Mouse (Mus musculus): ENCODE results near the gene Naa80. TPM values are rescaled to one million over a fixed set of nuclear protein-coding genes. Genes with fewer than 3 reads are reported as not detected.
A peak's percentile ranks its signal among the peaks of the same experiment; 100 is the strongest.

Naa80 gene
- polyA plus RNA-seq, 1 experiment = 43.0 TPM

DNA sequence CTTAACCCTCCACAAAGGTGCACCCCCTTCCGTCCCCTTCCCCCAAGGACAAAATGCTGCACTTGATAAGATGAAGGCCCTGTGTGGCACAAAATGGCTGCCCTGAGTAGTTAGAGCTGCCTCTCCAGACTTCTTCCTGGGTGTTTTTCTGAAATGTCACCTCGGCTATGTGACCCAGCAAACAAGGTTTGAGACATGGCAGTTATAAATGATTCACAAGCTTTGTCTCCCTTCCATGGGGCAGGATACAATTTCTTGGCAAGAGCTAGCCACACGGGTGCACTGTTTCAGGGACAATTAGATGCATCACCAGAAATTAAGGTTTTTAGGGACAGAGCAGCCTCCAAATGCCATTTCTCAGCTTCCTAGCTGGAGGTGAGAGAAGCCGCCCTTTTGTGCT is 38.3 kb upstream of the Naa80 start:
- H3K27ac ChIP-seq (ENCODE audit: insufficient read depth, low read depth, low read length) = no peak overlapping the region
- DNase-seq = peak; percentile 56
- 0 out of 2 replicates have a peak, but pooled peaks cover 2% of the 10 kb centered on the region for H3K36me3 ChIP-seq (ENCODE audit: control insufficient read depth, insufficient read depth, low read length)
- 43% methylated on average over 4 of the region's 4 CpGs for WGBS
- peaks cover 17% of the 10 kb centered on the region; the same call in 1 of the 2 replicates for H3K4me1 ChIP-seq (ENCODE audit: control insufficient read depth, insufficient read depth, low read length)
- no peaks in the 10 kb centered on the region for H3K27me3 ChIP-seq (replicated peaks; ENCODE audit: control insufficient read depth, insufficient read depth, low read length)
- TF ChIP-seq POLR2A (IDR thresholded peaks at IDR 0.05; ENCODE audit: low read depth, low read length) (no peak), CTCF (conservative IDR thresholded peaks at IDR 0.05; ENCODE audit: insufficient read depth, insufficient read length, low read depth, low read length) (no peak)
- no peak overlapping the region for H3K4me3 ChIP-seq (ENCODE audit: insufficient read depth, low read depth, low read length)

DNA sequence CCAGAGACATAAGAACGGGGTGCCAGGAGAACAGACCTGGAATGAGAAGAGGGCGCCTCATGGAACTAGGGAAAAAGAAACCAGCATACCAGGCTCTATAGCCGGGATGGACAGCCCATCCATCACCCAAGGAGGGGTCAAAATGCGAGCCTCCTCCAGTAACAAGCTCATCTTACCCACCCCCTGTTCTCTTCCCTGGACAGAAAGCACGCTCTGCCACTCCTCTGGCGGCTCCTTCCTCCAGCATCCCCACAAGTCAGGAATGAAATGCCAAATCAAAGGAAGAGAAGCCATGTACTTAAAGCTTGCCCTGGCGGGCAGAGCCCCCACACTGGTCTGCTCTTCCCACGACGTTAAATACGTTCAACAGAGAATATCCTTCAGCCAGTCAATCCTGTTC is 37.7 kb upstream of the Naa80 start:
- 0 out of 2 replicates have a peak, but pooled peaks cover 2% of the 10 kb centered on the region for H3K36me3 ChIP-seq (ENCODE audit: control insufficient read depth, insufficient read depth, low read length)
- 20% methylated on average over 10 of the region's 10 CpGs for WGBS
- H3K27me3 ChIP-seq (replicated peaks; ENCODE audit: control insufficient read depth, insufficient read depth, low read length) = no peaks in the 10 kb centered on the region
- peak overlapping the region; percentile 71; the same call in 1 of the 2 replicates for H3K4me3 ChIP-seq (ENCODE audit: insufficient read depth, low read depth, low read length)
- TF ChIP-seq CTCF (conservative IDR thresholded peaks at IDR 0.05; ENCODE audit: insufficient read depth, insufficient read length, low read depth, low read length) = no peak
- no peak for TF ChIP-seq POLR2A (IDR thresholded peaks at IDR 0.05; ENCODE audit: low read depth, low read length)
- DNase-seq = no peak
- peaks cover 12% of the 10 kb centered on the region; the same call in 1 of the 2 replicates for H3K4me1 ChIP-seq (ENCODE audit: control insufficient read depth, insufficient read depth, low read length)
- H3K27ac ChIP-seq (ENCODE audit: insufficient read depth, low read depth, low read length) = no peak overlapping the region

DNA sequence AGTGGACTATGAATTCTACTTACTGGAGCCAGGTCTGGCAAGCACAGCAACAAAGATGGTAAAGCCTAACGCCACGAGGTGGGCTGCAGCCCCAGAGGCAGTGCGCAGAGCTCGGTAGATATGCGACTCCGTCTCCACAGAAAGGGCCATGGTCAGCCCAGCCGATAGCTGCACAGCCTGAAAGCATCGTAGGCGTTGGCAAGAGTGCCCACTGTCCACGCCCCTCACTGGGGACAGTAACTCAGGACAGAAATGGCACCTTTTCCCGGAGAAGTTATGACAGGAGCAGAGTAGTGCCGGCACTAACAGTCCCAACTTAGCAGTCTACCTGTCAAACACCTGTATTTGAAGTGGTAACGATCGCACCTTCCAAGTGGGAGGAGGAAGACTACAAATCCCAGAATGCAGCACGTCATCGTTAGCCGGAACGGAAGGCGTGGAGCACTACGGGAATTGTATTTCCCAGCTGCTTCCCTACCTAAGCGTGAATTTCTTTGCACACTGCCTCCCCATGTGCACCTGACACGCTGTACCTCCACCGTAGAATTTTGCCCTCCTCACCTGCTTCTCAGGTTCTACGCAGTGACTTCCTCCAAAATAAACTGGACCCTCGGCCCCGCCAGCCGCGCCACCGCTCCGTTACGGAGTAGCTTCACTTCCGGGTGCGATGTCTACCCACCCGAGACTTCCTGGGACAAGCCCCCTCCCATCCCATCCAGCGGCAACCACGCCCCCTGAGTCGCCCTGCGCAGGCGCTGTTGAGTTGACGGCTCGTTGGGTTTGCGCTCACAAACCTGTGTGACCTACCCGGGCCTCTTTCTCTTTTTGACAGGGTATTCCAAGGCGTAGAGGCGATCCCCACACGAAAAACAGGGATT is 37.0 kb upstream of the Naa80 start, which contains the start of the genes Cyb561d2 and Nprl2:
Gene Cyb561d2 (minus strand): TSS at position 720 of the 878 bp plus-strand sequence.
Gene Nprl2 (plus strand): TSS at position 753 of the 878 bp plus-strand sequence.
- TF ChIP-seq CTCF (conservative IDR thresholded peaks at IDR 0.05; ENCODE audit: insufficient read depth, insufficient read length, low read depth, low read length) (no peak), POLR2A (IDR thresholded peaks at IDR 0.05; ENCODE audit: low read depth, low read length) (no peak)
- Histone ChIP-seq H3K36me3 (ENCODE audit: control insufficient read depth, insufficient read depth, low read length) (0 out of 2 replicates have a peak, but pooled peaks cover 2% of the 10 kb centered on the region), H3K4me1 (ENCODE audit: control insufficient read depth, insufficient read depth, low read length) (peaks cover 5% of the 10 kb centered on the region; the same call in 1 of the 2 replicates), H3K4me3 (ENCODE audit: insufficient read depth, low read depth, low read length) (peak within 1 kb of the TSS; percentile 71), H3K27ac (ENCODE audit: insufficient read depth, low read depth, low read length) (peak within 1 kb of the TSS; percentile 85), H3K27me3 (replicated peaks; ENCODE audit: control insufficient read depth, insufficient read depth, low read length) (no peaks in the 10 kb centered on the region)
- peak; percentile 97 for DNase-seq
- under 1% methylated on average over 46 of the region's 46 CpGs for WGBS

DNA sequence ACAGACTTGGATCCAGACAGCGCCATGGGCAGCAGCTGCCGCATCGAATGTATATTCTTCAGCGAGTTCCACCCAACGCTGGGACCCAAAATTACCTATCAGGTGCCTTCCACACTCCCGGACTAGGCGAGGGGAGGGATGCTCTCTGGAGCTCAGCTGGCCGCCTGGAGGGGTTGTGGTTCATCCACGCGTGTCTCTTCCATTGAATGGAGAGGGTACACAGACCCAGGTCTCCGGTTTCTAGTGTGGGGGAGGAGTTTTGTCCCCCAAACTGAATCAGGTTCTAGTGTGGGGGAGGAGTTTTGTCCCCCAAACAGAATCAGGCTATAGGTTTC is 36.4 kb upstream of the Naa80 start:
- peak overlapping the region; percentile 71 for H3K4me3 ChIP-seq (ENCODE audit: insufficient read depth, low read depth, low read length)
- TF ChIP-seq POLR2A (IDR thresholded peaks at IDR 0.05; ENCODE audit: low read depth, low read length) = no peak
- TF ChIP-seq CTCF (conservative IDR thresholded peaks at IDR 0.05; ENCODE audit: insufficient read depth, insufficient read length, low read depth, low read length) = no peak
- 0% methylated on average over 11 of the region's 11 CpGs for WGBS
- peak overlapping the region; percentile 61 for H3K27ac ChIP-seq (ENCODE audit: insufficient read depth, low read depth, low read length)
- H3K27me3 ChIP-seq (replicated peaks; ENCODE audit: control insufficient read depth, insufficient read depth, low read length) = no peaks in the 10 kb centered on the region
- H3K36me3 ChIP-seq (ENCODE audit: control insufficient read depth, insufficient read depth, low read length) = 0 out of 2 replicates have a peak, but pooled peaks cover 2% of the 10 kb centered on the region
- no peak for DNase-seq
- peaks cover 7% of the 10 kb centered on the region; the same call in 1 of the 2 replicates for H3K4me1 ChIP-seq (ENCODE audit: control insufficient read depth, insufficient read depth, low read length)

DNA sequence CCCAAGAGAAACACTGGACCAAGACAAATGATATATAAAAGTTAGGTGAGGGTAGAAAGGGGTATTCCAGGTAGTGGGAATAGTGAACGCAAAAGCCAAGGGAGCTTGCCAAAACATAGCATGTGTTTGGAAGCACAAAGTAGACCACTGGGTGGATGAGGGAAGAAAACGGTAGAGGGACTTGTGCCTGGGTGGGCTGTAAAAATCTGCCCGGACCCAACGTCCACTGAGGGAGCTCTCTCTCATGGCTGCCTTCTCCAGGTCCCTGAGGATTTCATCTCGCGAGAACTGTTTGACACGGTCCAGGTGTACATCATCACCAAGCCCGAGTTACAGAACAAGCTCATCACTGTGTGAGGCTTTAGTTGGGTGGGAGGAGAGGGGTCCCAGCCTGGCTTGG is 36.0 kb upstream of the Naa80 start:
- no peak for TF ChIP-seq CTCF (conservative IDR thresholded peaks at IDR 0.05; ENCODE audit: insufficient read depth, insufficient read length, low read depth, low read length)
- Histone ChIP-seq H3K36me3 (ENCODE audit: control insufficient read depth, insufficient read depth, low read length) (0 out of 2 replicates have a peak, but pooled peaks cover 2% of the 10 kb centered on the region), H3K27me3 (replicated peaks; ENCODE audit: control insufficient read depth, insufficient read depth, low read length) (no peaks in the 10 kb centered on the region), H3K4me3 (ENCODE audit: insufficient read depth, low read depth, low read length) (peak overlapping the region; percentile 71), H3K27ac (ENCODE audit: insufficient read depth, low read depth, low read length) (no peak overlapping the region), H3K4me1 (ENCODE audit: control insufficient read depth, insufficient read depth, low read length) (peaks cover 10% of the 10 kb centered on the region; the same call in 1 of the 2 replicates)
- 23% methylated on average over 8 of the region's 8 CpGs for WGBS
- DNase-seq = no peak

DNA sequence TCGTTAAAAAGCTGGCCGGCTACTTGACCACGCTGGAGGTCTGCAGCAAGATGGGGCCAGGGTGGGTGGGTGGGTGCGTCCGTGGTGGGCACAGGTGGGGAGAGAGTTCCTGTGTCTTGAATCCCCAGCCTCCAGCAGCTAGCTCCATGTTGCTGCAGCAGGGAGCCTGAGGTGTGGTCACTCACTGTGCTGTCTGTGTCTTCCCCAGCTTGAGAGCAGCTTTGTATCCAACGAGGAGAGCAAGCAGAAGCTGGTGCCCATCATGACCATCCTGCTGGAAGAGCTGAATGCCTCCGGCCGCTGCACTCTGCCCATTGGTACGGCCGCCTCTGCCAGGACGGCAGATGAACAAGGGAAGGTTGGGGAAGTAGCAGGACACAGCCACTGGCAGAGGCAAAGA is 35.4 kb upstream of the Naa80 start:
- Histone ChIP-seq H3K4me3 (ENCODE audit: insufficient read depth, low read depth, low read length) (no peak overlapping the region), H3K27me3 (replicated peaks; ENCODE audit: control insufficient read depth, insufficient read depth, low read length) (no peaks in the 10 kb centered on the region), H3K27ac (ENCODE audit: insufficient read depth, low read depth, low read length) (no peak overlapping the region), H3K36me3 (ENCODE audit: control insufficient read depth, insufficient read depth, low read length) (no peaks in the 10 kb centered on the region), H3K4me1 (ENCODE audit: control insufficient read depth, insufficient read depth, low read length) (peaks cover 15% of the 10 kb centered on the region; the same call in 1 of the 2 replicates)
- WGBS = 87% methylated on average over 11 of the region's 11 CpGs
- TF ChIP-seq CTCF (conservative IDR thresholded peaks at IDR 0.05; ENCODE audit: insufficient read depth, insufficient read length, low read depth, low read length) (no peak), POLR2A (IDR thresholded peaks at IDR 0.05; ENCODE audit: low read depth, low read length) (no peak)
- DNase-seq = no peak

DNA sequence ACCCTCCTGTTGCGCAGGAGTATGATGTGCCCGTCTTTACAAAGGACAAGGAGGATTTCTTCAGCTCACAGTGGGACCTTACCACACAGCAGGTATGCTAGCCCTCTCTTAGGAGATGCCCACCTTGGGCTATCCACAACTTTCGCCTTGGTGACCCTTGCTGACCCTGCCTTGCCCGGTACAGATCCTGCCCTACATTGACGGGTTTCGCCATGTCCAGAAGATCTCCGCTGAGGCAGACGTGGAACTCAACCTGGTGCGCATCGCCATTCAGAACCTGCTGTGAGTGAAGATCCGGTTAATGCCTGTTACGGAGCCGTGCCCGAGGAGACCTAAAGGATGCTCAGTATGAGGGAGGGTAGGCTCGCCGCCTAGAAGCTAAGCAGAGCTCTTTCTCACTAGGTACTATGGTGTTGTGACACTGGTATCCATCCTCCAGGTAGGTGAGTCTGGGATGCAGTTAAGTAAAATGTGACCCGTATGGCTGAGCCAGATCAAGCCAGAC is 34.4 kb upstream of the Naa80 start:
- TF ChIP-seq POLR2A (IDR thresholded peaks at IDR 0.05; ENCODE audit: low read depth, low read length) (no peak), CTCF (conservative IDR thresholded peaks at IDR 0.05; ENCODE audit: insufficient read depth, insufficient read length, low read depth, low read length) (no peak)
- Histone ChIP-seq H3K36me3 (ENCODE audit: control insufficient read depth, insufficient read depth, low read length) (no peaks in the 10 kb centered on the region), H3K27ac (ENCODE audit: insufficient read depth, low read depth, low read length) (no peak overlapping the region), H3K27me3 (replicated peaks; ENCODE audit: control insufficient read depth, insufficient read depth, low read length) (no peaks in the 10 kb centered on the region), H3K4me1 (ENCODE audit: control insufficient read depth, insufficient read depth, low read length) (peaks cover 16% of the 10 kb centered on the region; the same call in 1 of the 2 replicates), H3K4me3 (ENCODE audit: insufficient read depth, low read depth, low read length) (no peak overlapping the region)
- DNase-seq = no peak
- WGBS = 96% methylated on average over 17 of the region's 17 CpGs
